Mouse (Mus musculus): ENCODE measurements around the gene Ppfibp1. TPM values are rescaled to one million over a fixed set of nuclear protein-coding genes. Genes with fewer than 3 reads are reported as not detected.

Ppfibp1 gene
- polyA plus RNA-seq, 1 experiment from 2014 or later = 9.2 TPM

GRCm38 (mm10) chr6:147032303-147032925 lies 144.1 kb downstream of the Ppfibp1 start, which contains the start of gene Rep15:
TSS of gene Rep15 (plus strand) at chr6:147032584.
- peak; percentile 39 for DNase-seq (ENCODE audit: low spot score)

GRCm38 (mm10) chr6:147042291-147043290 lies 154.3 kb downstream of the Ppfibp1 start, which contains the start of gene Mrps35:
TSS of gene Mrps35 (plus strand) at chr6:147042764.
- peak; percentile 87 for DNase-seq (ENCODE audit: low spot score)

GRCm38 (mm10) chr6:147043633-147044032 lies 155.3 kb downstream of the Ppfibp1 start:
- no peak for DNase-seq (ENCODE audit: low spot score)

GRCm38 (mm10) chr6:147049239-147049805 lies 161.0 kb downstream of the Ppfibp1 start:
- DNase-seq (ENCODE audit: low spot score) = no peak

GRCm38 (mm10) chr6:147051666-147052065 lies 163.4 kb downstream of the Ppfibp1 start:
- DNase-seq (ENCODE audit: low spot score) = no peak

GRCm38 (mm10) chr6:147052440-147052839 lies 164.2 kb downstream of the Ppfibp1 start:
- no peak for DNase-seq (ENCODE audit: low spot score)

- no peak for DNase-seq (ENCODE audit: low spot score)
Observed at GRCm38 (mm10) chr6:147053785-147054646, 165.7 kb downstream of the Ppfibp1 start.

GRCm38 (mm10) chr6:147055374-147055977 lies 167.2 kb downstream of the Ppfibp1 start:
- DNase-seq (ENCODE audit: low spot score) = no peak

- DNase-seq (ENCODE audit: low spot score) = no peak
Observed at GRCm38 (mm10) chr6:147059326-147059725, 171.0 kb downstream of the Ppfibp1 start.

GRCm38 (mm10) chr6:147061630-147062029 lies 173.3 kb downstream of the Ppfibp1 start:
- DNase-seq (ENCODE audit: low spot score) = no peak

GRCm38 (mm10) chr6:147062034-147062433 lies 173.7 kb downstream of the Ppfibp1 start:
- no peak for DNase-seq (ENCODE audit: low spot score)

- DNase-seq (ENCODE audit: low spot score) = no peak
Observed at GRCm38 (mm10) chr6:147062694-147063093, 174.4 kb downstream of the Ppfibp1 start.

GRCm38 (mm10) chr6:147064226-147064943 lies 176.1 kb downstream of the Ppfibp1 start:
- DNase-seq (ENCODE audit: low spot score) = no peak

GRCm38 (mm10) chr6:147064944-147065261 lies 176.6 kb downstream of the Ppfibp1 start:
- no peak for DNase-seq (ENCODE audit: low spot score)

- no peak for DNase-seq (ENCODE audit: low spot score)
Observed at GRCm38 (mm10) chr6:147075808-147076387, 187.6 kb downstream of the Ppfibp1 start.

GRCm38 (mm10) chr6:147076878-147077277 lies 188.6 kb downstream of the Ppfibp1 start:
- DNase-seq (ENCODE audit: low spot score) = no peak

- no peak for DNase-seq (ENCODE audit: low spot score)
Observed at GRCm38 (mm10) chr6:147079919-147080318, 191.6 kb downstream of the Ppfibp1 start.

All from thymus, postnatal 0 days (tissue).